Mouse (Mus musculus): ENCODE results near the gene P2ry2.

GRCm38 (mm10) chr7:101027623-101028443 is 15.2 kb upstream of the P2ry2 start:
- TF ChIP-seq CTCF (IDR thresholded peaks at IDR 0.05; ENCODE audit: borderline replicate concordance, insufficient read depth, low read depth, low read length): no peak
- no peak for TF ChIP-seq POLR2A (IDR thresholded peaks at IDR 0.05; ENCODE audit: borderline replicate concordance, insufficient read depth, low read length)

Measured in cerebellum, adult 2 months (tissue).